Mouse (Mus musculus): ENCODE data around the gene Apol8. TPM values are rescaled to one million over a fixed set of nuclear protein-coding genes. Genes with fewer than 3 reads are reported as not detected.

Apol8 gene
- 0.27 and 2.6 TPM in 2 replicates for total RNA-seq (2017)

DNA sequence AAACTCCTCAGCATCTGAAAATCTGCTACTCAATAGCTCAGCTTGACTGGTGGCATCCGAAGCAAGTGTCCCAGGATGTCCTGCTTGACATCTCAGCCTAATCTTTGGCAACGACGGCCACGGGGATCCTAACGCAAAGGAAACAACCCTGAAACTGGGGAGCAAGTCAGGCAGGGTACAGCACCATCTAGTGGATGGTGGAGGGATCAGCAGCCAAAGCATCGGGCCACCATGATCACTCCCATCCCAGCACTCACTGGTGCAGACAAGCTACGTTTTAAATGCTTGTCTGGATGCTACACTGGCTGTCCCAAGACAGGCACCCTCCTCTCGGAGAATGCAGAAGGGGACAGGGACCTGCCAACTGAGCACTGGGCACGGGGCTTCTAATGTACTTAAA lies at the start of gene Apol8:
Apol8 (minus strand) TSS at position 156 of the 400 bp plus-strand sequence.
- ATAC-seq (replicated peaks; ENCODE audit: low read depth, poor library complexity, severe bottlenecking) = peak; percentile 88

- ATAC-seq (replicated peaks; ENCODE audit: low read depth, poor library complexity, severe bottlenecking) = peak; percentile 59
Observed at GRCm38 (mm10) chr15:77805657-77806056, 48.9 kb upstream of the Apol8 start.

- no peak for ATAC-seq (replicated peaks; ENCODE audit: low read depth, poor library complexity, severe bottlenecking)
Observed at GRCm38 (mm10) chr15:77804949-77805348, 48.1 kb upstream of the Apol8 start.

DNA sequence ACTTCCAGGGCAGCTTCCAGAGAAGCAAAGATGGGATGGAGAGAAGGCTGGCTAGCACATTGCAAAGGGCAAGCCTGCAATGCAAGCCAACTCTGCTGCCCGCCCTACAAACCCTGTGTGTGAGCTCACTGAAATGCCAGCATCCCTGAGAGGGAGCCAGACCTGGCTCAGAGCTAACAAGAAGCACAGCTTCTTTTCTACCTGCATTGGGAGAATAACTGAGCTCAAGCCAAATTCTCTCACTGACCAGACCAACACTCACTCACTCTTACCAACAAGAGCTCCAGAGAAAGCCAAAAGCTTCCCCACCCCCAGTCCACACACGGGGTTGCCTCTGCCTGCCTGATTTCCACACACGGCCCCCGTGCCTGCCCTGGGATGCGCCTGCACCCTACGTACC lies 47.7 kb upstream of the Apol8 start:
- ATAC-seq (replicated peaks; ENCODE audit: low read depth, poor library complexity, severe bottlenecking) = no peak

GRCm38 (mm10) chr15:77803747-77804146 lies 46.9 kb upstream of the Apol8 start:
- ATAC-seq (replicated peaks; ENCODE audit: low read depth, poor library complexity, severe bottlenecking) = no peak

GRCm38 (mm10) chr15:77802992-77803391 lies 46.2 kb upstream of the Apol8 start:
- no peak for ATAC-seq (replicated peaks; ENCODE audit: low read depth, poor library complexity, severe bottlenecking)

GRCm38 (mm10) chr15:77801188-77801587 lies 44.4 kb upstream of the Apol8 start:
- peak; percentile 45 for ATAC-seq (replicated peaks; ENCODE audit: low read depth, poor library complexity, severe bottlenecking)

DNA sequence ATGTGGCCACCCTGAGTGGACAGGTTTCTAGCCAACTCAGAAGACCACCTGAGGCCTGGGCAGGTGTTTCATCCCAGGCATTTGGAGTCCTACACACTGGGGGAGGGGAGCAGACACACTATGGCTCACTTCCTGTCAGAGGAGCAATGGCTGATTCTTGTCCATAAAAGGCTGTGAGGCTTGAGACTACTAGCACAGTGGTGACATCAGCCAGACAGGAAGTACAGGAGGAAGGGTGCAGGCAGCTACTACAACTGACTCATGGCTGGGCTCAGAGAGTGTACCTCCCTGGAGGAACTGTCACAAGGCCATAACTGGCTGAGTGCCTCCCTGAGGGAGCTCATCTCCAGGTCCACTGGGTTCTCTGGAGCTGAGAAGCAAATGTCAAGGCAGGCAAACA lies 43.7 kb upstream of the Apol8 start:
- ATAC-seq (replicated peaks; ENCODE audit: low read depth, poor library complexity, severe bottlenecking) = peak; percentile 75

DNA sequence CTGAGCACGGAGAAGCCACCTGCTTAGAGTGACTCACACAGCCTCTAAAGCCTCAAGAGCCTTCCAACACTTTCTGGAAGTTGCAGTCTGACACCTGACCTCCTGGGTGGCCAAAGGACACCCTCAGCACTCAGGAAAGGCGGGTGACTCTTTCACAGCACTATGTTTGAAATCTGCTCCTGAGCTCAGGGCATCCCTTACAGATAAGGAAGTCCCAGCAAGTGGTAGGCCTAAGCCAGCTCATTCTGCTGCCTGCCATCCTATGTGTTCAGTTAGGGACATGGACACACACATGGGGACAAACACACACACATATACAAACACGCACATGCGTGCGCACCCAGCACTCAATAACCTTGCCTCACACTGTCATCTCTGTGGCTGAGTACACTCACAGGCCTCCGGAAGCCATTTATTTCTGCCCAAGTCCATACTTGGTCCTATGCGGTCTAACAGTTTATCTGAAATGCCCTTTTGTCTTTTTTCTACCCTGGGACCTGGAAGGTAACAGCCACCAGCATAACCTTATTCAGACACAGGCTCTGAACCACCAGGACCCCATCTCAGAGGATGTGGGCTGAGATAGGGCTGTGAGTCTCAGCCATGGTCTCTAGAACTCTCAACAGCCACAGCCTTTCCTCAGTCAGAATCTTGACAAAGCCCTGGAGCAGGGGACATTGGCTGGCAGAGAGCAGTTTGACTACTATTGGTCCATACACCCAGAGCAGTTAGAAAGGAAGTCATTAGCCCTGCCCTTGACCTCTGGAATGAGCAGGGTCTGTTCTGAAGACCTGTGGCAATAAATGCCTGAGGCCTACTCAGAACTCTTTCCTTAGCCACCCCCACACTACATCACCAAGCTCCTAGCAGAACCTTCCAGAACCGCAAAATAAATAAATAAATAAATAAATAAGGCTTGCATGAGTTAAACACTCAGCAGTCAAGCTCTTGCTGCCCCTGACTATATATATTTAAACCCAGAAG lies 43.0 kb upstream of the Apol8 start:
- ATAC-seq (replicated peaks; ENCODE audit: low read depth, poor library complexity, severe bottlenecking) = no peak

DNA sequence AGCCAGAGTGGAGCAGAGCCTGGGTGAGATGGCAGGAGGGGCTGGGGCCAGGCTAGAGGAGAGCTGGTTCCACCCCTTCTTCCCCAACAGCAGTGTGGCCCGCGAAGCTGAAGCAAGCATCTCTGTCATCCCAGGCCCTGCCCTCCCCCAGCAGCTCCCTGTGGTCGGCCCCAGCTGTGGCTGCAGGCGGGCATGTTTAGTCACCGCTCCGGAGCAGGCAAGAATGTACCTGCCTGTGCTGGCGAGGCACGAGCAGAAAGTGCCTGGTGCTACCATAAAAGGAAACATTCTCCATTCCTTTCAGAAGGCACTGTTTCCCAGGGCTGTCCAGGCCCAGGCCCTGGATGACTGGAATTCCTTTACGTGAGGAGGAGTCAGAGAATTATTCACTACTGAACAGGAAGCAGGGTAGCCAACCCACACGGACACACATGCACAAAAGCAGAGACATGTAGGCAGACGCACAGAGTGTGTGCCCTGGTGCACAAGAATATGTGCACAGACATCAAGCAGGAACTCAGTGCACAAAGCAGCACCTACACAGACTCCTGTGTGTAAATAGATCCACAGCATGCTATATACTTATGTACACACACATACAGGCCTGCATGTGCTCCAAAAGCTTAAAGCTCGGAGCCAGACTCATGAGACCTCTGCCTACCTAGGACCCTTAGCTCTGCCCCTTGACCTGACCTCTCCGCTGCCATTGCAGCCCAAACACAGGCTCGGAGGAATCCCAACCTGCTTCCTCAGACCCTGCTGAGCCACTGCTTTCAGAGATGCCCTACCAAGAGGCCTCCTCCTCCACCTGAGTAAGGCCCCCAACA lies 42.1 kb upstream of the Apol8 start:
- ATAC-seq (replicated peaks; ENCODE audit: low read depth, poor library complexity, severe bottlenecking) = peak; percentile 49

GRCm38 (mm10) chr15:77797609-77798411 lies 41.0 kb upstream of the Apol8 start:
- ATAC-seq (replicated peaks; ENCODE audit: low read depth, poor library complexity, severe bottlenecking) = no peak

GRCm38 (mm10) chr15:77796409-77797035 lies 39.7 kb upstream of the Apol8 start:
- ATAC-seq (replicated peaks; ENCODE audit: low read depth, poor library complexity, severe bottlenecking) = no peak

GRCm38 (mm10) chr15:77794908-77795356 lies 38.1 kb upstream of the Apol8 start:
- ATAC-seq (replicated peaks; ENCODE audit: low read depth, poor library complexity, severe bottlenecking) = no peak

GRCm38 (mm10) chr15:77794138-77794907 lies 37.5 kb upstream of the Apol8 start:
- ATAC-seq (replicated peaks; ENCODE audit: low read depth, poor library complexity, severe bottlenecking) = no peak

- ATAC-seq (replicated peaks; ENCODE audit: low read depth, poor library complexity, severe bottlenecking) = no peak
Observed at GRCm38 (mm10) chr15:77793554-77793953, 36.8 kb upstream of the Apol8 start.

GRCm38 (mm10) chr15:77793094-77793493 lies 36.3 kb upstream of the Apol8 start:
- ATAC-seq (replicated peaks; ENCODE audit: low read depth, poor library complexity, severe bottlenecking) = no peak

DNA sequence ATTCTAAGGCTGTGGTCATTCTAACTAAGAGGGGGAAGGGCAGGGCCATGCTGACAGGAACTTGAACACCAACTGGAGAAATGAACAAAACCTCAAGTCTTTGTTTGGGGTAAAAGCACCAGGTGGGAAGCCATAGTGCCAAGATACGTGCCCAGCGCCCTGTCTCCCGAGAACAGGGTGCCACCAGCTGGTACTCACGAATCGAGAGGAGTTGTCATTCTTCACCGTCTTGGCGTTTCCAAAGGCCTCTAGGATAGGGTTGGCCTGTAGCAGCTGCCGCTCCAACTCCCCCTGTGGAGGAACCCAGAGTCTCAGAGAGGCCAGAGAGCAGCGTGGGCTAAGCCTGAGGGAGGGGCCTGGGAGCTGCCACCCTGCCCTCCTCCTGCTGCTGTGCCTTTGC lies 35.3 kb upstream of the Apol8 start:
- ATAC-seq (replicated peaks; ENCODE audit: low read depth, poor library complexity, severe bottlenecking) = no peak

- no peak for ATAC-seq (replicated peaks; ENCODE audit: low read depth, poor library complexity, severe bottlenecking)
Observed at GRCm38 (mm10) chr15:77790656-77791405, 34.0 kb upstream of the Apol8 start.

Data from common myeloid progenitor, adult 5-6 weeks (primary cell).